In the genomic region with DNA sequence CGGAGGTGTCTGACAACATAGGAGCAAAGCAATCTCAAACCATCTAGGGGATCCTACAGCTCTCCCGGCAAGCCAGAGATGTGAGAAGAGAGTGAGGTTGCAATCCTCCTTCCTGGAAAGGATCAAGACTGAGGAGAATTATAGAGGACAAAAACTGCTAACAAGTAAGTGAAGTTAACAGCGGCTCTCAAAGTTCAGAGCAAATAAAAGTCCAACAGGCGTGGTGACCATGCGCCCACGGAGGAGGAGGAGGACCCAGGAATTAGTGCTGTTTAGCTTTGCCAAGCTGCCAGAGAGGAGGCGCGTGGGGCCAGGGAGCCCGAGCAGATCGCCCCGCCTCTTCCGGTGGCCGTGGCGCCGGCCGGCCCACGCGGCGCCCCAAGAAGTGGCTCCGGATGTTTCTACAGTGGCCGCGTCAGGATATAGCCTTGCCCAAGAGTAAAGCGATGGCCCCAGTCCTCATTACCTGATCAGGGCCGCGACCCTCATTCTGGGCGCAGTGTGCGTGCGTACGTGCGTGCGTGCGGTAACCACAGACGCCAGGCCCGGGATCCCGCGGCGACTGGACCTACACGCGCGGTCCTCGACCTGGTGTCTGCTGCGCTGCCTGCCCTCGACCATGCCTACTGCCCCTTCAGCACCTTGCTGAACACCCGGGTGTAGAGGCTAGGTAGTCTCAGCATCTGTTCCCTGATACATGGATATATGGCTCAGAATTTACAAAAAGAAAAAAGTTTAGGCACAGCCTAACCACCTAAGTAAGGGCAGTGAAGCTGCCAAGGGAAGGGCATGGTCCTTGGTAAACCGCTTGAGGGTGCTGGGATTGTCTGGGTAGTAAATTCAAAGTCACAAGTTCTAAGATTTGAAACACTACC, we compare ENCODE assay signal across 8 mouse cellular contexts. TPM values are rescaled to one million over a fixed set of nuclear protein-coding genes. Genes with fewer than 3 reads are reported as not detected.
DNase-seq lines count a peak whose midpoint lies in the region; ATAC-seq and TF ChIP-seq lines count a peak whose summit lies in the region.

A gene (minus strand): TSS at position 600 of the 875 bp plus-strand sequence.

- H3K9me3 ChIP-seq in hindbrain, embryonic 13.5 days, result no peaks in the 10 kb centered on the region

- no peaks in the 10 kb centered on the region for H3K36me3 ChIP-seq in hindbrain, embryonic 13.5 days

- DNase-seq in Patski (ENCODE audit: low read depth, low spot score), result peak; percentile 44
- peak; percentile 93 to 94 for DNase-seq in cerebellum, postnatal 14 days
- peak; percentile 67 to 77 for DNase-seq in frontal cortex, postnatal 14 days (ENCODE audit: low spot score in 2 of 2)
- peak; percentile 81 to 88 for DNase-seq in layer of hippocampus, postnatal 25 days (ENCODE audit: extremely low spot score in 1 of 2, low spot score in 1 of 2)
- peak; percentile 76 for DNase-seq in lung, postnatal 25 days (ENCODE audit: low spot score)
- DNase-seq in retina, embryonic 14.5 days (ENCODE audit: low spot score), result peak; percentile 84
- peak; percentile 86 for DNase-seq in thymus, postnatal 4 days

- peak within 1 kb of the TSS; percentile 75 for H3K9ac ChIP-seq in hindbrain, embryonic 13.5 days

- in situ Hi-C loops in Patski (cut with MboI; ENCODE audit: low pct_unique_long_range_greater_than_20kb), result no loop called here

- H3K4me2 ChIP-seq in hindbrain, embryonic 13.5 days, result peak within 1 kb of the TSS; percentile 58

- no peak for TF ChIP-seq CTCF in Patski (IDR thresholded peaks at IDR 0.05)

- under 1% methylated on average over 44 of the region's 45 CpGs for WGBS in hindbrain, embryonic 13.5 days

- peaks cover 7% of the 10 kb centered on the region for H3K4me1 ChIP-seq in hindbrain, embryonic 13.5 days (replicated peaks)

- POLR2A ChIA-PET in Patski (lab: Charles Lee), result interaction anchor here (0.6 kb wide), 1 partner anchor 1450 kb away, joined by 3 read pairs; no protein-coding TSS in a partner anchor

- peak within 1 kb of the TSS; percentile 62 for H3K4me3 ChIP-seq in hindbrain, embryonic 13.5 days

- CTCF ChIA-PET in Patski (lab: Charles Lee), result interaction anchor here (1.5 kb wide), 1 partner anchor 9 kb away, joined by 3 read pairs; no protein-coding TSS in a partner anchor

- no peaks in the 10 kb centered on the region for H3K27me3 ChIP-seq in Patski
- no peaks in the 10 kb centered on the region for H3K27me3 ChIP-seq in hindbrain, embryonic 13.5 days

- peak; percentile 99 for ATAC-seq in Patski
- ATAC-seq in hindbrain, embryonic 13.5 days (ENCODE audit: low FRiP score), result peak; percentile 98

- peak within 1 kb of the TSS; percentile 92 for H3K27ac ChIP-seq in hindbrain, embryonic 13.5 days

RNA-seq across cellular contexts. Expression of the gene that starts here (rescaled TPM):
- polyA plus RNA-seq in Patski (2021), result 19.0 TPM
- polyA plus RNA-seq in hindbrain, embryonic 13.5 days (2015; fragmentation: Nextera tagmentation; extraction: Ambion mirVana), result 13.3 and 15.7 TPM in 2 replicates
- 10 to 100 TPM; 11.2 to 14.6 TPM for total RNA-seq in layer of hippocampus, postnatal 25 days (2021)

Comparison
In these comparisons a context has a peak if more than half of its experiments do, and no peak if none do; other contexts are left out.
1. Peak in every context shown above with its lines: DNase-seq, ATAC-seq, H3K4me3 ChIP-seq and H3K27ac ChIP-seq.